Mouse (Mus musculus) monocyte, adult 2 months (primary cell): ENCODE data around the gene Ctdnep1.
"Not testable (repeated sequence)": the region's sequence is repeated elsewhere in the genome, so short reads cannot be mapped to it uniquely, and the experiment has no call there.

ENCODE experiments used
- DNase-seq, 2 experiments: peaks; one replicate each; pipeline ENCODE4 v3.0.0; 2022; ENCODE audit warnings: low spot score in 2 of 2, low read depth in 1 of 2

Ctdnep1 gene

DNA sequence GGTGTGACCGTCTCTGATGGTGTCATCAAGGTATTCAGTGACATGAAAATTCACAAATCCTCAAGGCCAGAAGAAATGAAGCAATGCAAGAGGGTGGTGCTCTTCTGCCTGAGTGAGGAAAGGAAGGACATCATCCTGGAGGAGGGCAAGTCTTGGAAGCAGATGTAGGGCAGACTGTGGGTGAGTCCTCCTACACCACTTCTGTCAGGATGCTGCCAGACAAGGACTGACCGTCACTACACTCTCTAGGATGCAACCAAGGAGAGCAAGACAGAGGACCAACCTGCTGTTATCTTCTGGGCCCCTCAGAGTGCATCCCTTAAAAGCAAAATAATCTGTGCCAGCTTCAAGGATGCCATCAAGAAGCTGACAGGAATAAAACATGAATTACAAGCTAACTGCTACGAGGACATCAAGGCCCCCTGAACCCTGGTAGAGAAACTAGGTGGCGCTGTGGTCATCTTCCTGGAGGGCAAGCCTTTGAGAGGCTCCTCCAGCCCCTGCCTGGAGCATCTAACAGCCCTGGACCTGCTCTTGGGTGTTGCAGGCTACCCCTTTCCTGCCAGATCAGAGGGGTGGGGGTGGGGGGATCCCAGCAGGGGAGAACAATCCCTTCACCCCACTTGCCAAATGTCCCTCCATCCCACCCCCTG, 30.0 kb upstream of the Ctdnep1 start:
- no peak for DNase-seq

DNA sequence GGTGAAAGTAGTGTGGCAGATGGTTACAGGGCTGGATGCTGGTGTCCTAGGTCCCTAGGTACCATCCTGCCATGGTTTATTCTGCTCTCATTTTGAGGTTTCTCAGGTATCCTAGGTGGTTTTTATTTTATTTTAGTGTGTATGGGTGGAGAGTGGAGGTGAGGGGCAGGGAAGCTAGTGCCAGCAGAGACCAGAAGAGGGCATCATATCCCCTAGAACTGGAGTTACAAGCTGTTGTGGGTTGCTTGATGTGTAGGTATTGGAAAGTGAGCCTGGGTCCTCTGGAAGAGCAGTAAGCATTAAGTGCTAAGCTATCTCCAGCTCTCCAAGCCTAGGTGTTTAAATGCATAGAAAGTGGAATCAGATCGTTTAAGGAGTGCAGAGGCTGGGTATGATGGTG, 28.7 kb upstream of the Ctdnep1 start:
- DNase-seq = no peak

DNA sequence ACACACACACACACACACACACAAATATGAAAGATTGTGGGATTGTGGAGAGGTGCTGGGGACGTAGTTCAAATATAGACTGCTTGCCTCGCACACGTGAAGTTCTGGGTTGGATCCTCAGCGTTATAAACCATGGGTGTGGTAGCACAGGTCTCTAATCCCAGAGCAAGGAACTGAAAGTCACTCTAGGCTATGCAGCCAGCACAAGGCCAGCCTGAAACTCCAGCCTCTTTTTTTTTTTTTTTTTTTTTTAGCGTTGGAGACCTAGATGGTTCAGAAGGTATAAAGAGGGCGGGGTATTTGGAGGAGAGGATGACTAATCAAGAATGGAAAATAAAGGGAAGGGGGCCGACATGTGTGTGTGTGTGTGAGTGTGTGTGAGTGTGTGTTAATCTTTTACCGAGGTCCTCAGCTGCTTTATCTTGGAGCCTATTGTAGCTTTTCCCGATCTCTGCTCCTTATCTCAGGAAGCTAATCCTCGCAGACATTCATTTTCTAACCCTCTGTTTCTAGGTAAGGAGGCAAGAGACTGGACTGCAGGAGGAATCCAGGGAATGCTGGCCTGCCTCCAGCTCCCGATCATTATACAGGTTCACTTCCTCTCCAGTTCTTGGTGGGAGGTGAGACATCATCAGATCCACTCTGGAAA, 27.6 kb upstream of the Ctdnep1 start:
- no peak for DNase-seq

DNA sequence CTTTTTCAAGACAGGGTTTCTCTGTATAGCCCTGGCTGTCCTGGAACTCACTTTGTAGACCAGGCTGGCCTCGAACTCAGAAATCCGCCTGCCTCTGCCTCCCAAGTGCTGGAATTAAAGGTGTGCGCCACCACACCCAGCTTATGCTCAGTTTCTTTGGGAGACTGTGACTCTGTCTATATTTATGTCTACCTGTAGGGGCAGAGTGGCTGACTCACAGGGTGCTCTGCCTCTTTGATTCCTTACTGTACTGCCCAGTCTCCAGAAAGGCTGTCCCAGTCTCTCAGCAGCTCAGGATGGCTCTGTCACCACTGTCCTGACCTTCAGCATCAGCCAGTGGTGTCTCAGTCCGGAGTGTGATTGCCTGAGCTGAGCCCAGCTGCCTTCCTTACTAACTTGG, 25.3 kb upstream of the Ctdnep1 start:
- DNase-seq = not testable (repeated sequence)

DNA sequence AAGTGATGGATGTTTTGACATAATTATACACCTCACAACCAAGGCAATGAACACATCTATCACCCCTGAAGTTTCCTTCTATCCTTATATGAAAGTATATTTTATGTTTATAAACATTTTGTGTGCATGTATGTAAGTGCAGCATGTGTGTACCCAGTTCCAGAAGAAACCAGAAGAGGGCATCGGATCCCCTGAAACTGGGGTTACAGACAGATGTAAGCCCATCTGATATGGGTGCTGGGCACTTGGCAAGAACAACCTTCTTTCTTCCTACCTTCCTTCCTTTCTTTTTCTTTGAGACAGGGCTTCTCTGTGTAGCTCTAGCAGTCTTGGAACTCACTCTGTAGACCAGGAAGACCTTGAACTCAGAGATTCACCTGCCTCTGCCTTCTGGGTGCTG, 24.7 kb upstream of the Ctdnep1 start:
- DNase-seq = no peak

DNA sequence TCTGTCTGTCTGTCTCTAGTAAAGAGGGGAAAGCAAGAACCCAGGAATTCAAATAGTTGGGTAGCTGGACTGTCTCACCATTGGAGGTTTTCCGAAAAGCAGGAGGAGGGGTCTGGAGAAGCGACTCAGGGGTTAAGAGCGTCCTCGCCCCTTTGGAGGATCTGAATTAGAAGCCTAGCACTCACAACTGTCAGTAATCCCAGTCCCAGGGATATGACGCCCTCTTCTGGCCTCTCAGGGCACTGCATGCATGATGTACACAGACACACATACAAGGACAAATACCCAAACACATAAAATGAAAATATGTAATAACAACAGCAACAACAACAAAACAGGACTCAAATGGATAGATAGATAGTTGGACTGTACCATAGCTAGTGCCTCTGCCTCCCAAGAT, 20.3 kb upstream of the Ctdnep1 start:
- DNase-seq = no peak

DNA sequence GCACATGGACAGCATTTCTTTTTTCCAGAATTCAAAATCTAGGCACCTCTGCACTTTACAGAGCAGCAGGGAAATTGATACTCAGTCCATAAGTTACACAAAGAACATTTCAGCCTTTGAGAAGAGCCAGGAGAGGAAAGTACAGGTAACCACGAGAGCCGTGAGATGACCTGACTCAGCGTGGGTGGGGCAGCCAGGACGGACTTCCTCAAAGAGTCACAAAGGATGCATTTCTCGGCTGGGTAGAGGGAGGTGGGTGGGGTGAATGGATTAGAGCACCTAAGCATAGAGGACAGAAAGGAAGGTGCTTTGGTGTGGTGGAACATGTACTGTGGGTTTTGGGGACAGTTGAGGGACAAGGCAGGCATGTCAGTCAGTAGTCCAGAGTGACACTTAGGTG, 19.1 kb upstream of the Ctdnep1 start:
- no peak for DNase-seq

DNA sequence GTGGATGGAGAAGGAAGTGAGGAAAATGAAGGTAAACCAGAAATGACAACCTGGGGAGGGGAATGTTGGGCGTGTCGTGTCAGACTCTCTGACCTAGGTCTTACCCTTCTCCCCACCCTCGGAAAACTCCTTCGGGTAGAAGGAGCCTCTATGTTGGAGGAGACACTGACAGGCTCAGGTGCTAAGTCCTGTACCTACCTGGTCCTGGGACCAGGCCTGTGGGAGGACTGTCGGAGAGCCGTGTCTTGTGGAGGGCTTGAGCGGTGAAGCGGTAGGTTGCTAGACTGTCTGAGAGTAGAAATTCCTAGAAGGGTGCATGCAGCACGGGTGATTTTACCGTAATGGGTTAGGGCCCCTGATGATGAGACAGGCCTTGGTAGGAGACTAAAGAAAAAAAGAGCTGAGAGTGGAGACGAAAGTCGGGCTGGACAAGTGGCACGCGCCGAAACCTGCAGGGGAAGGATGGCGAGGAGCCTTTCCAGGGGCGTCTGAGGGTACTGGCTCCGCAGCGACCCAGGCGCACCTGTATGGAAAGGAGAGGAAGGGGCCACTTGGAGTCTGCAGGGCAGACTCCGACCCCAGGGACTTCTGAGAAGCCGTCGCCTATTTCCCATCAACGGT, 16.2 kb upstream of the Ctdnep1 start, which contains the start of gene Cldn7:
Gene Cldn7, plus strand, starts transcription at position 130 of the 621 bp plus-strand sequence.
- no peak for DNase-seq

DNA sequence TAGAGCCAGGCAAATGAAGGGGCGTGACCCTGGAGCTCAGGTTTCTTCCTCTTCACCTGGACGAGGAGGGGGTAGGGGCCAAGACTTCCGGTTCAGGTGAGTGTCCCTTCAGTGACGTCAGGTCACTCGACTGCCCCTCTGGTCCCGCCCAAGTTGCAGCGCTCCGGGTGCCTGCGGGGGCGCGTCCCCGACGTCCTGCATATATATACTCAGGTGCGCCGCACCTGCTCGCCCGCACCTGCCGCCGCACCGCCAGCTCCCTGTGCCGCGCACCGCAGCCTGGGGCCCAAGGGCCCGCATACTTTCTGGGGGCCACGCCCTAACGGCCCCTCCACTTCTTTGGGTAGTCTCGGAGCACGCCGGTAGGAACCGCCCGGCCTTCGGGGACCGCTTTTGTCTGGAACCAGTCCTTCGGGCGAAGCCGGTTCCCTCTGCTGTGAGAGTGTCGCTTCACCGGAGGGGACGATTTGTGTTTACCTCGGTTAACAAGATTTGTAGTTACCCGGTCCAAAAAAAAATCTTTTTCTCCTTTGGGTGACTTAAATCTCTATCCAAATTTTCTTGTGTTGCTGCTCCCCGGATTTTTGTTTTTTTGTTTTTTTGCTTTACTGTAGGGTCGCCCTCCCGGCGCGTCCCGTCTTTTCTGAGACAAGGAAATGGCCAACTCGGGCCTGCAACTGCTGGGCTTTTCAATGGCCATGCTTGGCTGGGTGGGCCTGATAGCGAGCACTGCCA, 15.5 kb upstream of the Ctdnep1 start:
- DNase-seq = no peak

DNA sequence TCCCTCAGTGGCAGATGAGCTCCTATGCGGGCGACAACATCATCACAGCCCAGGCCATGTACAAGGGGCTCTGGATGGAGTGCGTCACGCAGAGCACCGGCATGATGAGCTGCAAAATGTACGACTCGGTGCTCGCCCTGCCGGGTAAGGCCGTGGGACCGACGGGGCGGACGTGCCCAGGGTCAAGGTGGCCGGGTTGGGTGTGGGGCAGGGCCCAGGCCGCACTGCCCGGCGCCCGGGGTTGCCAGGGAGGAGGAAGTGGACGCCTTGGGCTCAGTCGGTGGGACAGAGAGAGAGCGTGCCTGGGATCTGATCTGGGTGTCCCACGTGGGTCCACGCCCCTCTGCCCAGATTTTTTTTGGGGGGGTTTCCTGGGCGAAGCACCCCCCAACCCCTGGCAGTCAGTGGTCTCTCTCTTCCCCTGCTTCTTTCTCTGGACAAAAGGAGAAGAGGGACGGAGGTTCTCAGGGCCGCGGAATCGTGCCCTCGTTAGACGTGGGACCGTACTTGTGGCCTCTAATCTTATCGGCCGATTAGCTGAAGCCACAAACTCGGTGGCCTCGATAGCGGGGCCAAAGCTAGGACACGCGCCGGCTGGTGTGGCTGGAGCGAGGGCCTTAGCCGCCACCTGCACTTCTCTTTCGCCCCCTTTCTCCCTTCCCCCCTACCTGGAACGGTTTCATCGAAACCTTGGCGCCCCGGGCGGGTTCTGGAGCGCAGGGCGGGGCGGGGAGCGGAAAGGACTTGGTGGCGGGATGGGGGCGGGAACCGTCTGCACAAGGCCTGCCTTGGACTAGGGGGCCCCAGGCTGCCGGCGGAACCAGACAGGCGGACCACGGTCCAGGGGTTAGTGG, 14.7 kb upstream of the Ctdnep1 start:
- DNase-seq = no peak

DNA sequence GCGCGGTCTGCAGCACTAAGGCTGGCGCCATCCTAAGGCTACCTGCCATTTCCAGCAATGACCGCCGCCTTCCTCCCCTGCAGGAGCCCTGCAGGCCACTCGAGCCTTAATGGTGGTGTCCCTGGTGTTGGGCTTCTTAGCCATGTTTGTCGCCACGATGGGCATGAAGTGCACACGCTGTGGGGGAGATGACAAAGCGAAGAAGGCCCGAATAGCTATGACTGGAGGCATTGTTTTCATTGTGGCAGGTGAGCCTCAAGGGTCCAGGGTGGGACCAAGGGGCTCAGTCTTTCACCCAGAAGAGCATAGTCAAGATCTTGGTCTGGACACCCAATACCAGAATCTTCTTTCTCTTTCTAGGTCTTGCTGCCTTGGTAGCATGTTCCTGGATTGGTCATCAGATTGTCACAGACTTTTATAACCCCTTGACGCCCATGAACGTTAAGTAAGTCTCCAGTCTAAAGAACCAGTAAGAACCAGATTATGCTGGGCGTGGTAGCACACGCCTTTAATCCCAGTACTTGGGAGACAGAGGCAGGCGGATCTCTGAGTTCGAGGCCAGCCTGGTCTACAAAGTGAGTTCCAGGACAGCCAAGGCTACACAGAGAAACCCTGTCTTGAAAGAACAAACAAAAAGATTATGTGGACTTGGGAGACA, 14.0 kb upstream of the Ctdnep1 start:
- DNase-seq = no peak

DNA sequence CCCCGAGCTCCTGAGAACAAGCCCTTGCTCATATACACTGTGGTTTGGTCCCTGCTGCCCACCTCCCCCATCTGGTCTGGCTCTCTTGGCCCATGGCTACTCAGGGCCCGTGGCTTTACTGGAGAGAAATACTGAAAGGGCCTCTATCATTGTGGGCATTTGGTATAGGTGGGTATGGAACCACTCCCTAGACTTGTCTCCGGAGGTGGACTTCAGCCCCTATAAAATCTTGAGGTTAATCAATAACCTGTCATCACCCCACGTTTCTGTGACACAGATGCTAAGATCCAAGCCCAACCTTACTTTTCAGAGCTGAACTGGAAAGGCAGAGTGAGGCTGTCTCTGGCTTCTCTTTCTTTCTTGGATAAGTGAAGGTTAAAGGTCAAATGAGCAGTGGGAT, 12.2 kb upstream of the Ctdnep1 start:
- DNase-seq = no peak

DNA sequence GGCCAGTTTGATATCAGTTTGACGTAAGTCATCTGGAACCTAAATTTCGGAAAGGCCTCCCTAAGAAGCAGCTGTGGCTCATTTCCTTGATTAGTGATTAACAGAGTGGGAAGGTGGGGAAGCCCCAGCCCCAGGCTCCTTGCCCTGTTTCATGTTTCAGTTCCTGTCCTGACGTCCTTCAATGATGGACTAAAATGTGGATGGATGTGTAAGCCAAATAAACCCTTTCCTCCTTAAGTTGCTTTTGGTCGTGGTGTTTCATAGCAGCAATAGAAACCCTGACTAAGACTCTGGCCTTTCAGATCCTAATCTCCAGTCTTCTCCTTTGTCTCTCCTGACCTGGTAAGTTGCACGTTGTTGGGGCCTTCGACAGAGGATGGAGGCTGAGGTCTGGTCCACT, 10.7 kb upstream of the Ctdnep1 start:
- DNase-seq = no peak

DNA sequence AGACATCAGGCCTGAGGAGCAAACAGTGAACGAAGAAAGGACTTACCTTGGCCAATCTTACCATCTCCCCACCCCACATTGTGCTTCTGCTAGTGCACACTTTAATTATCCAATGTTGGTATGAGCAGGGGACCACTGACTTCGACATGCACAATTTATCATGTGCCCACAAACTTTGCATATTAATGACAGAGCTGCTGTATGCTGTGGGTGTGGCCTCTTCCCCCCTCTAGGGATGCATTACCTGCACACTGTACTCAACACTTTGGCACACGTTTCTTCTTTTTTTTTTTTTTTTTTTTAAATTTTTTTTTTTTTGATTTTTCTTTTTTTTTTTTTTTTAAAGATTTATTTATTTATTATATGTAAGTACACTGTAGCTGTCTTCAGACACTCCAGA, 10.2 kb upstream of the Ctdnep1 start:
- DNase-seq = no peak

DNA sequence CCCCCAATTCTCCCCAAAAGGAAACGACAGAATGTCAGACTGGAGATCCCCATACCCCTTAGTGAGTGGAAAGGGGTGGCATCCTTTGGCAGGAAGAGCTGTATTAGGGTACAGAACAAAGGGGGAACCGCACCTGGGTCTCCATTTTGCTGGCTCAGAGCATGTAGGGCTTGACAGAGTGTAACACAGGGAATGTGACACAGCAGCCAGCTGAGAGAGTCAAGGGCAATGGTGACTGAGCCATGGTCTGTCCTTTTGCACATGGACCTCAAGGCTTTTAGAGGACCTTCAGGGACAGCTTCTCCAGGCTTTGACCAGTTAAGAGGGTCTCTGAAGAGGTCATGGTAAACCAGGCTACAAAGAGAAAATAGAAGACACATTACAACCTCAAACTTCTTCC, 6.0 kb upstream of the Ctdnep1 start:
- DNase-seq = no peak

DNA sequence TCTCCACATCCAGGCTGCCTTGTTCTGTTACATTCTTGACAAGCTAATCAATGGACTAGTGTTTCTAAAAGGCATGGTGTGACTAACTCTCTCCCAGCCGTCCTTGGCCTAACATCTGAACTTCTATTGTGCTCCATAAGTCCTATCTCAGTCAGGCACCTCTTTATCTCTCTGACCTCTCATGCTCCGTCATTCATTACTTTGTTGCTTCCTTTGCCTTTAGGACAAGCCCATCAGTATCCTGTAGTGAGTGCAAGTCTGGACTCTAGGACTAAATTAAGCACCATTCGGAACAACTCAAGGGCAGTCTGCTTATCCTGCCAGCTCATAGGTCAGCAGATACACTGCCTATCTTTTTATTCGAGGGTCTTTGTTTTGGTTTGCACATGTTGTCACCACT, 4.7 kb upstream of the Ctdnep1 start:
- DNase-seq = no peak

DNA sequence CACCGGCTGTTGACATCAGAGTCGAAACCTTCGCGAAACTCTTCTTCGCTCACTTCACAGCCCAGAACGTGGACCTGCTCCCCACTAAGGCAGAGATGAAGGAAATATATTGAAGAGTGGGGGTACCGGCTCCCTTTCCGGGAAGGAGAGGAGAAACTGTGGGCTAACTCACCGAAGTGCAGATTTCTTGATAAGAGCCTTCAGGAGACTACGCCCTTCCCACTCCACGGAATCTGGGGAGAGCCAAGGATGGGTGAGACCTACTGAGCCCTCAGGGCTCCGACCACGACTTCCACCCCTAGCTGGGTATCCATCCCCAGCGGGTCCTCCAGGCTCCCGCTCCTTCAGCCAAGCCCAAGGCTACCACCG, 1.1 kb upstream of the Ctdnep1 start:
- no peak for DNase-seq

DNA sequence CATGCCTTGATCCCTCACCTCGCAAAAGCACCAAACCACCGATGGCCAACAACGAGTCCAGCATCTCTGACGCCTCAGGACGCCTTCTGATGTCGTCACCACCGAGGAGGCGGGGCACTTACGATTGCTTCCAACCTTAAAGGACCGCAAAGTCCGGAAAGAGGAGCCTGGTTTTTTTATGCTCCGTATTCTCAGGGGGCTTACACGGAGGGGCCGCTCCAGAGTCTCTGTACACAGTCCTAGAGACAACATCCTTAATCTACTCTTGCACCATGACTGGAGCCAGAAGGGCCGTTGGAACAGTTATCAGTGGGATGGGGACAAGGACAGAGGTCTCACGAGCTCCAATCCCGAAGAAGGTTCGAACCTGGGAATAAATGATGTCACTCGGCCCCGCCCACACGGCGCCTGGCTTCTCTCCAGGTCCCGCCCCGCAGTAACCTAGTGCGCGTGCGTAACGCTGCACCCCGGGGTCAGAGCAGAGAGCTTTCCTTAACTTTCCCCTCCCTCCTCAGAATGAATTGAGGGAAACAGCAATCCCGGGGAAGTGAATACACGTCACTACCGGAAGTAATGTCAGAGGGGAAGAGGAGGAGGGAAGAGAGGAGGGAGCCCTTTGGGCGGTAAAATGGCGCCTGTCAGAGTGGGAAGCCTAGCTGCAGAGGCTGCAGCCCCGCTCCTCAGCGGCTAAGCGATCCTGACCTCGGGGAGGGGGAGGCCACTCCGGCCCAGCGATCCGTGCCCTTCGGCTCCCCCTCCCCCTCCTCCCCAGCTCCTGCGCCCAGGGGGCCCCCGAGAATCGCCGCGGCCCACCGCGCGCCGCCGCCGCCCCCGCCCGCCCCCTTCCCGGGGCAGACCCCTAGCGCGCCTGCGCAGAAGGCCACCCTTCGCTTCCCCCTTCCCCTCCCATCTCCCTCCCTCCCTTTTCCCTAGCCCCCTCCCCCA, 488 bp upstream of the Ctdnep1 start:
- DNase-seq = peak; percentile 98

DNA sequence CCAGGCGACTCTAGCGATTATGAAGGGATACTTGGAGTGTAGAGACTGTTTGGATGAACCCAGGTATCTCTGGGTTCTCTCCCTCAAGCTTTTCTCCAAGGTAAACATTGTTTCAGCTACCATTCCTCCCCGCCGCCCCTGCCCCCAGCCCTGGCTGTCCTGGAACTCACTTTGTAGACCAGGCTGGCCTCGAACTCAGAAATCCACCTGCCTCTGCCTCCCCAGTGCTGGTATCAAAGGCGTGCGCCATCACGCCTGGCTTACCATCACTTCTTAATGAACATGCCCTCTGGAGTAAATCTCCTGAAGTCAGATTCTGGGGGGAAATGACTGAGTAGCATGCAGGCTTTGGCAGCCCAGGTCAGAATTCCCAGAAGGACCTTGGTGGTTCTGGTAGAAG, 1.3 kb downstream of the Ctdnep1 start, which contains the start of gene Elp5:
Gene Elp5, minus strand, starts transcription at position 293 of the 400 bp plus-strand sequence.
- no peak for DNase-seq
